Mouse (Mus musculus) granulocyte monocyte progenitor cell, adult 5-6 weeks (primary cell): Measurements from ENCODE around the gene Ptprf. TPM values are rescaled to one million over a fixed set of nuclear protein-coding genes. Genes with fewer than 3 reads are reported as not detected.

Source experiments
- ATAC-seq: replicated peaks from 2 replicates; pipeline ENCODE4 v1.8.0; 2016; ENCODE audit warnings: mild to moderate bottlenecking, moderate TSS enrichment, inconsistent platforms; ENCODE audit not compliant: poor library complexity, severe bottlenecking
- total RNA-seq, 2 experiments: library from RNA; stranded (forward) in 1 of 2; stranded (reverse) in 1 of 2; fragments of 200-712, 200-1000 nt in 1 of 2; fragments of >200 nt in 1 of 2; fragmentation: Nextera tagmentation in 1 of 2; gene quantifications; 2 replicates each; pipeline ENCODE4 v1.2.3; 2014 to 2017

The Ptprf gene
- total RNA-seq (2014; fragmentation: Nextera tagmentation): 0.17 TPM in 1 of 2 replicates, not detected in the other
- 0.04 TPM in 1 of 2 replicates, not detected in the other for total RNA-seq (2017)

DNA sequence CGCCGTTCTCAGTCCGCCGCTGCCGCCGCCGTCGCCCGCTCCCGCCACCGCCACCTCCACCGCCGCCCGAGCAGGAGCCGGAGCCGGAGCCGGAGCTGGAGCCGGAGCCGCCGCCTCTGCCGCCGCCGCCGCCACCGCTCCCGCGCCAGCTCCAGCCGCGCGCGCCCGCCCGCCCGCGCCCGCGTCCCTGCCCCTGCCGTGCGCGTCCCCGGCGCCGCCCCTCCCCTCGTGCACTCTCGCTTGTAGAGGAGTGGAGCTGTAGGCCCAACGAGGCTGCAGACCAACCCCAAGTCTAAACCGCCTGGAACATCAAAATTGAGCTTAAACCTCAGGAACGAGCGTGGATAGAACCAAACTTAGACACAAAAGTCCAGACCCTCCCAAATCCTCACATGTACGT, at the start of gene Ptprf:
Gene Ptprf, minus strand, starts transcription at position 175 of the 400 bp plus-strand sequence.
- ATAC-seq: no peak

DNA sequence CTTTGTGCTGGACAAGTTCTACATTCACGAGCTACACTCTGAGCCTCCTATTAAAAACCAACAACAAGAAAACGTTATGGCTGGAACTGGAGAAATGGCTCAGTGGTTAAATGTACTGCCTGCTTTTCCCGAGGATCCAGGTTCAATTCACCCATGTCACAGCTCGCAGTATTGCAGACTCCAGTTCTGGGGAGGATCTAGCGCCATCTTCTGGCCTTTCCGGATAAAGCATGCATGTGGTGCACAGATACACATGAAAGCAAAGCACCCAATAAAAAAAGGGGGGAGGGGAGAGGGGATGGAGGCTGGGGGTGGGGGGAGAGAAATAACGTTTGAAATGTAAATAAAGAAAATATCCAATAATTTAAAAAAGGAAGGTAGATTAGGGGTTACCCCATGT, 45.5 kb upstream of the Ptprf start:
- ATAC-seq: peak; percentile 78

DNA sequence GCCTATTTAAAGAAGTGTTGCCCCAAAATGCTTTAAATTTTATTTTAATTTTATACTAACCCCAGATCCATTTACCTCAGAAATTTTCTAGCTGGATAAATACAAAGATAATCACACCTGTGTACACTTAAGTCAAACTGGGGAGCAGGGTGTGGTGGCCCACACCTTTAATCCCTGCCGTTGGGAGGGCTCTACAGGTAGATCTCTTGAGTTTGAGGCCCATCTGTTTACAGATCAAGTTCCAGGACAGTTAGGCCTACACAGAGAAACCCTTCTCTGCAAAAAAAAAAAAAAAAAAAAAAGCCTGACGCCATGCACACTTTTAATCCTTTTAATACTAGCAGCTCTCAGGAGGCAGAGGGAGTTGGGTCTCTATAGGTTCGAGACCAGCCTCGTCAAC, 44.8 kb upstream of the Ptprf start:
- no peak for ATAC-seq

DNA sequence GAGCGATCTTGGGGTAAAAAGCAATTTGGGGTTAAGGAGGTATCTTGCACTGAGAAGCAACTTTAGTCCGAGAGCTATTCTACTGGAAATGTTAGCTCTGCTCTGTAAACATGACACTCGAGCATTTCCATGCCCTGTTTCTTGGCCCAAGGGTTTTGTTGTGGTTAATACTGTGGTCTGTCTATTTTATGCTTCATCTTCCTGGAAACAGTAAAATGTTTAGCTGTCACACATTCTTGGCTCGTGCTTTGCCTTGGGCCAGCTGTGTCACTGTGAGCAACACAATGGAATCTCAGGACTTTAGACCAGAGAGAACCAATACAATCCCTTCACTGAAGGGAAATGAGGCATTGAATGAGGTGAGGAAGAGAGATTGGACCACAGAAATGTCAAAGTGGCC, 40.6 kb upstream of the Ptprf start:
- ATAC-seq: no peak

DNA sequence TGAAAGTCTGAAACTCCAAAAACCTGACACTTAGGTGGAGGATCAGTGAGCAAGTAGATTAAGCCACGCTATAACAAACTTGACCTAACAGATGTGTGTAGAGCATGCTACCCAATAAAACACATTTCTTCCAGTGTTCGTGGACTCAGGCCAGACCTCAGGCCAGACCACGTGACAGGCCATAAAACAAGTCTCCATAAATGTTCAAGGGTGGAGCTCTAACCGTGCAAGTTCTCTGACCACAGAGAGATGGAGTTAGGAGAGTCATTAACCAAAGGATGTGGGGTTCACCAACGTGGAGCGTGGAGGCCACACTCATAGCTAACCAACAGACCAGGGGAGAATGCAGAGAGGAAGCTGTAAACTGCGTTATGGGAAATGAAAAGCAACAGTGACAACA, 35.3 kb upstream of the Ptprf start:
- ATAC-seq: peak; percentile 22; the same call in 1 of the 2 replicates

DNA sequence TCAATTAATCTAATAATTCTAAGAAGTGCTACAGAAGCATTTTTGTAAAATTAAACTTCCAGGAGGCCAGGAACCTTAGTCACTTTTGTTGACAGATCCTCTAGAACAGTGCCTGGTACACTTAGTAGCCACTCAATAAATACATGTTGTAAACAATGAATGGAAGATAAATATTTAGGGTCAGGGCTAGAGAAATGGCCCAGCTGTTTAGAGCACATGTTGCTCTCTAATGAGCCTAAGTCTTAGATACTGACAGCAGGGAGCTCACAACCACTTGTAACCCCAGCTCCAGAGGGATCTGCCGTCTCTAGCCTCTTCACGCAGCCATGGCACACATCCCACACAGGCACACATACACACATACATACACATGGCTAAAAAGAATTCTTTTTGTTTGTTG, 29.4 kb upstream of the Ptprf start:
- no peak for ATAC-seq

DNA sequence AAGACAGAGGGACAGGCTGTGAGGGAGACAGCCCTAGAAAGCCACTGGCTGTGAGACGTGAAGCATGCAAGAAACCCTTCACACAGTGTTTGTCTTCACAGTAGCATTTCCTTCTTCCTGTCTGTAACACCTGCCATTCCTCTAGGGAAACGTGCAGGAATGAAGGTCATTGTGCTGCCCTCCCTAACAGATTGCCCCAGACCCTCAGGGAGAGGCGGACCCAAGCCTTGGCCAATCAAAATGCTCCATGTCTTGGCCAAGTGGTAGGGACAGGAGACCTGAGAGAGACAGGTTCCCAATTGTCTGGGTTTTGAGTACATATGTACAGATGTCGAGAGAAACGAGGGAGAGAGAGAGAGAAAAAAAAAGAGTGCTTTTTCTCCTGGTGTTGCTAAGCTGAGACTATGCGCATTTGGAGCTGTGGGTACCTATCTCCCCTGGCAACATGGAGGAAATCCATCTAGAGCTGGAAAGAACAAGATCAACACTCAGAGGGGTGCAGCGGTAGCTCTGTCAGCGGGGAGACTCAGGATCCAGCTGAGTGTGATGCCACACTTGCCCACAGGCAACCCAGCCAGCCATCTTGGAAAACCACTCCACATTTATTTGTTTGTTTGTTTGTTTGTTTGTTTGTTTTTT, 28.6 kb upstream of the Ptprf start:
- no peak for ATAC-seq

DNA sequence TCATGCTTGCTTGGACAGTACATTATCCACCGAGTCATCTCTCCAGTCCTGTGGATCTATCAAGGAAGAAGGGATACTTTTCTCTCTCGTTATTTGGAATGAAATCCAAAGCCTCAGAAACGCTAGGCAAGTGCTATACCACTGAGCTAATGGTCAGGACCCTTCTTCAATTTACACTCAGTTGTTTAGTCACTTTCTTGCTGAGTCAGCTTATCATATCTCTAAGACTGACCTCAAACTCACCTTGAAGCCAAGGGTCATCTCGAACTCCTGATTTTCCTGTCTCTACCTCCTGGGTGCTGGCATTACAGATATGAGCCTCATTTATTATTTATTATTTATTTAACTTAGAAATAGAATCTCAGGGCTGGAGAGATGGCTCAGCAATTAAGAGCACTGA, 25.5 kb upstream of the Ptprf start:
- ATAC-seq: no peak

DNA sequence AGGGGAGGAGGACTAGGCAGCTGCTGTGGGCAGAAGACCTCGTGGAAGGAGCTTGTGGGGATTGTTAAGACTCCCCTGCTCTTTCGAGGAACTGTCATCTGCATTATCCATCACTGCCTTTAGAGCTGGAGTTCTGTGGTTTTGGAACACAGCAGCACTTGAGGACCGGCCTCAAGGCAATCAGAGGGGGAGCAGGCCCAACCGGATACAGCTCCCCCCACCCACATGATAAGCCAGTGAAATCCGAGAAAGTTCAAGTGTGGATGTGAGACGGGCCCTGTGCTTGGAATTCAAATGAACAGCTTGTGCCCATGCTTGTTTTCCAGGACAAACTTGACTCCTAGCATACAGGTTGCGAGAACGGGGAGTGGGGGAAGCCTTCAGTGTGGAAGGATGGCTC, 24.1 kb upstream of the Ptprf start:
- no peak for ATAC-seq

DNA sequence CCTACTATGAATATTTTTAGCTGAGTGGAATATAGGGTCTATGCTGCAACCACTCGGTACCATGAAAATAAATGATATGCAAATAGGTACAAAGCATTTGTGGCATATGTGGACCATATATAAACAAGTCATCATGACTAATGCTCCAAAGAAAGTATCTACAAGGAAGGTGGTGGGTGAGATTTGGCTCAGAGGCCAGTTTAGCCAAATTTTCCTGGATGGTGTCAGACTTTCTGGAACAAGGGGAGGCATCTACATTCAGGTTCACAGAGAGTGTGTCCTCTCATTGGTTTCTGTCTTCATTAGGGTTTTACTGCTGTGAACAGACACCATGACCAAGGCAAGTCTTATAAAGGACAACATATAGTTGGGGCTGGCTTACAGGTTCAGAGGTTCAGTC, 19.3 kb upstream of the Ptprf start:
- no peak for ATAC-seq

DNA sequence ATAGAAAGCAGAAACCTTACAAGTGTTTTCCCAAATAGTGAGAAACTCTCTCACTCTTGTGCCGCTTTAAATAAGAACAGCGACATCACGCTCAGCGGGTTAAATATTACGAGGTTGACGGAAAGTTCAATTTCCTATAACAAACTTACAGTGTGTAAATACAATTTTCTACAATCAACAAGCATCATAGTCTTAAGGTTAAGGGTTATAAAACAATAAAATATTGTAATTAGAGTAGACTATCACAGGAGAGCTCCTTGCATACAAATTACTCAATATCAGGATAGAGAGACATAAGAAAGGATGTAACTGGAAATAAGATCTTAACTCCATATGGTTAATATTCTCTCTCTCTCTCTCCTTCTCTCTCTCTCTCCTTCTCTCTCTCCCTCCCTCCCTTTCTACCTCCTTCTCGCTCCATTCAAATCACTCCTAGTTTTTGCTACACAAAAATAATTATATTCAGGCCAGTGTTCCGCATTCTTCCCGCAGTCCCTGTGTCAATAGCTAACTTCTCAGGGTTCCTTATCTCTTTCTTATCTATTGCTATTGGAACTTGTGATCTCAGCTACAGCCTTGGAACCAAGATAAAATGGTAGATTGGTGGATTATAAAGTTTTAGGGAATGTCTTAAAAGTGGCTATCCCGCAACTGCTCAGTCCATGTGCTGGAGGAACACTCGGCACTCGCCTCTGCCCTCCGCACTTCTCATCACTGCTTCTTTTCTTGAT, 16.5 kb upstream of the Ptprf start:
- ATAC-seq: no peak

DNA sequence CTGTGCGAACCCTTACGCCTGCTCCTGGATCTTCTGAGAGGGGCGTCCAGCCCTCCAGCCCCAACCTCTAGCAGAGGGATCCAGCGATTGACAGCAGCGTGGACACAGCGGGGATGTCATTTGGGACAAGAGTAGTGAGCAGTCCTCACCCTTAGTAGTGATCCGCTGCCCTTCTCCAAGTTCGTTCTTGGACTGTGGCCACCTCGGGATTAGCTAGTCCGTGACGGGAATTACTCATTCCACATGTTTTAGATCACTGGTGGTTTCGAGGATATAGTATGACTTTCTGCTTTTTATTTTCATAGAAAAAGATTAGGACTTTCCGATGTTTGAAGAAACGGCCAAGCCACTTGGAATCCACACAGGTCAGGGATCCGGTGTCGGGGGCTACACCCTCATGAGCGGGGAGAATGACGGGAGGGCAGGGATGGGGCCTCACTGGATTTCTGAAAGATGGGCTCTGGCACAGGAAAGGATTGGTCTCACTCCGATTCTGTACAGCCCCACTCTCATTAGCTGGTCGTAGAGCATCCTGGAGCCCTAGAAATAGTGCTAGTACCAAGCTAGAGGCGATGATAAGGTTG, 15.0 kb upstream of the Ptprf start:
- ATAC-seq: no peak

DNA sequence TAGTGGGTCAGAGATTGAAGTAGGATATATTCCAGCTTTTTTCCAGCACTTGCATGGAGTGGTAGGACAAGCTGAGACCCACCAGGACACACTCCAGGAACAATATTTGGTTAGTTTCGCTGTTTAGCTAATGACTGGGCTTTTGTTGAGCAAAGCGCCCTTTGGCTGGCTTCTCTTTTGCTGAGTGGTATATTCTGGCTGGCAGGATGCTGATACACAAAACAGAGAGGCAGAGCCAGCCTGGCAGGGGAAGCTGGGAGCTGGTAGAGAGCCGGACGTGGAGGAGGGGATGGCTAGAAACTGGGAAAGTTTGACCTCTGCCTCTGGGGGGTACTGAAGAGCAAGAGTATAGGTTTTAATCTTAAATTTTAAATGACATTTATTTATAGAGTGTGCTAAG, 13.8 kb upstream of the Ptprf start:
- no peak for ATAC-seq

DNA sequence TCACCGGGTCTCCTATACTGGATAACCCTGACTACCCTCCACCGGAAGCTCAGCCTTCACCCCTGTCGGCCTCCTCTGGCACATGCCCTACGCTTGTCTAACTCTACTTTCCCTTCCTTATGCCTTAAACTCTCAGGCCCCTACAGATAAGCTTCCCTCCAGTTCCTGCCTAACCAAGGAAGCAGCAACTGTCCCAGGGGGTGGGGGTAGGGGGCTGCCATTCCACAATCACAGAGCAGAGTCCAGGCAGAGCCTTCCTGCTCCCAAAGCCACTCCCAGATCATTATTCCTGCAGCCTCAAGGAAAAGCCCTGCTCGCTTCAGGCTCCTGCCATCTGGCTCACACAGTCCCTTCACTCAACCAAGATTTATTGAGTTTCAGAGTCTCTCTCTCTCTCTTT, 6.6 kb upstream of the Ptprf start:
- 0 out of 2 replicates have a peak, but pooled peaks have one; percentile 9 for ATAC-seq

DNA sequence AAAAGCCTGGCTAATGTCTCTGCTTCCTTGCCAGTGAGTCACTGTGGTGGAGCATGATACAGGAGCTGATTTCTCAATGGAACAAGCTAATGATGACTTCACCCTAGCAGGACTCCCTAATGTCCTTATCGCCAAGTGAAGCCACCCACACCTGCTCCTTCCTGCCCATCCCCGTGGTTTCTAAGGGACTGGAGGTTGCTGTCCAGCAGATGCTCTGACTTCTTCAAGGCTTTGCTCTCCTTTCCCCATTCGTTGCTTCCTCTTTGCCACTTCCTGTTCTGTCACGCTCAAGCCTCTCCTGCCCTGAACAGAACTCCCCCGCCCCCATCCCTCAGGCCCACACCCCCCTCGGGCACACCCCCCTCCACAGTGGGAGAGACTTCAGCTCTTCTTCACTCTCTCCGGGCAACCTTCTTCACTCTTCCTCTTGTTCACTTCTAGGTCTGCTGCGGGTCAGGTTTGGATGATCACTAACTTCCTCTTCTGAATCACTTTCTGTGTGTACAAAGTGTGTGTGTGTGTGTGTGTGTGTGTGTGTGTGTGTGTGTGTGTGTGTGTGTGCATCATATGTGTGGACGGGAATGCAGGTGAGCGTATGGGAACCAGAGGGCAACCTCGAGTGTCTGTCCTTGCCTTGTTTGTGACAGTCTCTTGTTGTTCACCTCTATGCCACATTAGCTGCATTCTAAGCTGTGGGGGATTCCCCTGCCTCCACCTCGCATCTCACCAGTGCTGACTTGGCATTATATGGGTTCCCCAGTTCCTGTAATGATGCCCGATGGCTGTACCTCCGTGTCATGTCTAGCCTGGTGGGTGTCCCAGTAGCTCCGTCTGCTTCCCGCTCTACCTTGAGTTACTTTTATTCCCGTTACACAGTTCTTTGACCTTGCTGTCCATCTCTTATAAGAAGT, 4.7 kb upstream of the Ptprf start:
- peak; percentile 78 for ATAC-seq

DNA sequence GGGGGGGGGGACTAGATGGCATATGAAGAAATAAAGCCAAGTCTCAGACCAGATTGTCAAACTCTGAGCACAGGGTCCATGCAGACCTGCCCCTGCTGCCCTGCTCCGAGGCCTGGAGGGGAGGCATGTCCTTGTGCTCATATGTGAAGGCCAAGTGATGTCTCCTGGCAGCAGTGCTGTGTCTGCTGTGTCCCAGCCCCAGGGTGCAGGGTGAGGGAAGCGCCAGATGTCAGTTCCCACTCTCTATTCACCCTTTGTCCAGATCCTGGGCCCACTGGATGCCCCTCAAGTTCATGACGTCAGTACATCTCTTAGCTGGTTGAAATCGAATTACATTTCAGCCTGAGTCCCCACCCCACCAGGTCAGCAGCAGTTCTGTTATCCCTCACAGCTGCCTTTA, 3.6 kb upstream of the Ptprf start:
- ATAC-seq: no peak

DNA sequence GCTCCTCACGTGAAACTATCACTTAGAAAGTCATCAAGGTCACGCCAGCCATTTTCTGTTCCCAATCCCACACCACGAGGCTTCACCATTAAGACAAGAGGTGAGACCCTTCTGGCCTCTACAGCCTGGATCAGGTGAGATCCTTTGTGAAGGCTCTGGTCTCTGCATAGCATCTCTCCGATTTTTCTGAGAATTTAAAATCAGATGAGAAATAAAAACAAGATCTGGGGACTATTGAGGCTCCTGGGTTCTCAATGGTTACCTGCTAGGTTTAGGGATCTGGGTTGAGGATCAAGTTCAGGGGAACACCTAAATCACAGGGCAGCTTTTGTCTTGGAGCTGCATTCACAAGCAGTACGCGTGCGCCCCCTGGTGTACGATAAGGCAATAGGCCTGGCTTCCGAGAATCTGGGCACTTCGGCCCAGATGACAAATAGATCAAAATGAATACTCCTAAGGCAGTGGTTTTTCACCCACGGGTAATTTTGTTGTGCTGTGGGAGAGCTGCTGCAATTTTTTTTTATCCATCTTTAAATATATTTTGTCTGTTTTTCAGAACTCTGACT, 1.6 kb upstream of the Ptprf start:
- ATAC-seq: peak; percentile 34; the same call in 1 of the 2 replicates

DNA sequence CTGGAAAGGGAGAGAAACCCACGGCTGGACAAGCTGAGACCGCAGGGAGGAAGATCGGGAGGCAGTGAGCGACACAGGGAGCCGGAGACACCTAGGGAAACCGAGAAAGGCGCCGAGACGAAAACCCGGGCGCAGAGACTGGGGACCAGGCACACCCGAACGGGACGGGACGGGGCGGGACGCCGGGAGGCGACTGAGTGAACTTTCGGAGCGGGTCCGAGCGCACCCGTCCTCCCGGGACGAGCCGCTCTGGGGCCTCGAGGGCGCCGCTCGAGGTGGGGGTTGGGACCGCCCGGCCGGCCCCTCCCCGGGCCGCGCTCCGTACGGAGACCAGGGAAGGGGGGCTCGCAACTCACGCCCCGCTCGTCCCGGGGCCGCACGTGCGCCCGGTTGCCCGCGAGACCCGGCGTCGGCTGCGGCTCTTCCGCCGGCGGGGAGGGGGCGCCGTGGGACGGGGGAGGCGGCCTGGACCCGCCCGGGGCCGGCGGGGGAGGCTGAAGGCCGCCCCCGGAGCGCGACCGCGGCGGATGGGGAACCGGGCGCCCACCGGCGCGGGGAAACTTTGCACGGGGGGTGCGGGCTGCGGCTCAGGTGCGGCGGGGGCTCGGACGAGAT, 682 bp downstream of the Ptprf start:
- no peak for ATAC-seq

DNA sequence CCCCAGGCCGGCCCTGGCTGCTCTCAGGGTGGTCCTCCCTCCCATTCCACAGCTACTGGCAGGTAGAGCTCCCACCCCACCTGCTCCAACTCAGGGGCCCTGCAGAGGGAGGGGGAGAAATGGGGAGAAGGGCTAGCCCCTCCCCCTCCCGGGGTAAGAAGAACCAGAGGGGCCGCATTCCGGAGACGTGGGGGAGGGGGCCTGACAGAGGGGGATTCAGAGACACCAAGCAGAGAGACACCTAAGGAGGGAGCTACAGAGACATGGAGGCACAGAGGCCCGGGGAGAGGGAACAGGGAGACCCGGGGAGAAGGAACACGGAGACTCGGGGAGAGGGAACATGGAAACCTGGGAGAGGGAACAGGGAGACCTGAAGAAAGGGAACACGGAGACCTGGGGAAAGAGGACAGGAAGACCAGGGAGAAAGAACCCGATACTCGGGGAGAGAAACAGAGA, 1.2 kb downstream of the Ptprf start:
- no peak for ATAC-seq

DNA sequence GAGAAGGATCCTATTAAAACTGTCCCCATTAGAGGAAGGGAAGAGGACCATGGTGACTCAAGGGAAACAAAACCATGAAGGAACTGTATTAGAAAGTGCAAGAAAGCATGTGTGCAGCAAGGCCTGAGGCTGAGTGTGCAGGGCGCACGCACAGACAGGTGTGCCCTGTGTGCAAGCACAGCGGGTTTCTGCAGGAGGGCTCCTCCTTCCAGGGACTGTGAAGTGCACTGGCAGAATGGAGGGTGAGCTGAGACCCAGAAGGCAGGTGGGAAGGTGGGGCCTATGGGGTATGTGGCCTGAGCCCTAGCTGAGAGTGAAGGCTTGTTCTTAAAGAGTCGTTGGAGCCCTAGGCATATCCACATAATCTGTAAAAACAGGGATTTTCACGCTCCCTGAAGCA, 1.9 kb downstream of the Ptprf start:
- no peak for ATAC-seq
